Mouse (Mus musculus) myocyte (in vitro differentiated cells): ENCODE results near the gene Cdc42bpa.

Experiments
- CEBPB ChIP-seq: IDR thresholded peaks from 2 replicates; pipeline ENCODE4 v1.6.1; 2011; ENCODE audit warnings: mild to moderate bottlenecking, moderate library complexity; ENCODE audit not compliant: poor library complexity, insufficient read depth, severe bottlenecking
- E2F4 ChIP-seq: IDR thresholded peaks from one replicate; pipeline ENCODE4 v1.6.1; 2011; ENCODE audit warnings: mild to moderate bottlenecking, control low read depth, moderate library complexity; ENCODE audit not compliant: insufficient read depth
- MAX ChIP-seq: IDR thresholded peaks from one replicate; pipeline ENCODE4 v1.6.1; 2011; ENCODE audit warnings: low read depth, mild to moderate bottlenecking, control low read depth
- MYOD1 ChIP-seq, 3 experiments: IDR thresholded peaks; one replicate each; pipeline ENCODE4 v1.6.1; 2011; ENCODE audit warnings: control low read depth in 2 of 3, low read depth in 2 of 3, mild to moderate bottlenecking in 2 of 3, moderate library complexity in 1 of 3; ENCODE audit not compliant: insufficient read length in 2 of 3, control insufficient read depth in 1 of 3
- MYOG ChIP-seq, 3 experiments: IDR thresholded peaks; one replicate each; pipeline ENCODE4 v1.6.1; 2011; ENCODE audit warnings: control low read depth in 2 of 3, low read depth in 2 of 3, mild to moderate bottlenecking in 2 of 3; ENCODE audit not compliant: insufficient read length in 2 of 3, control insufficient read depth in 1 of 3, insufficient read depth in 1 of 3
- POLR2A ChIP-seq: IDR thresholded peaks from one replicate; pipeline ENCODE4 v1.6.1; 2011; ENCODE audit warnings: low read depth, mild to moderate bottlenecking, control low read depth, moderate library complexity; ENCODE audit not compliant: insufficient read length
- POLR2AphosphoS2 ChIP-seq: IDR thresholded peaks from one replicate; pipeline ENCODE4 v1.6.1; 2011; ENCODE audit warnings: low read depth, control low read depth; ENCODE audit not compliant: insufficient read length
- SRF ChIP-seq: IDR thresholded peaks from one replicate; pipeline ENCODE4 v1.6.1; 2011; ENCODE audit warnings: low read depth; ENCODE audit not compliant: control insufficient read depth, insufficient read length
- TCF12 ChIP-seq: IDR thresholded peaks from one replicate; pipeline ENCODE4 v1.6.1; 2011; ENCODE audit warnings: mild to moderate bottlenecking, control low read depth; ENCODE audit not compliant: poor library complexity, insufficient read depth, severe bottlenecking
- TCF3 ChIP-seq: IDR thresholded peaks from one replicate; pipeline ENCODE4 v1.6.1; 2011; ENCODE audit warnings: low read depth, control low read depth; ENCODE audit not compliant: insufficient read length
- USF1 ChIP-seq: IDR thresholded peaks from one replicate; pipeline ENCODE4 v1.6.1; 2011; ENCODE audit warnings: low read depth, mild to moderate bottlenecking, control low read depth, moderate library complexity

DNA sequence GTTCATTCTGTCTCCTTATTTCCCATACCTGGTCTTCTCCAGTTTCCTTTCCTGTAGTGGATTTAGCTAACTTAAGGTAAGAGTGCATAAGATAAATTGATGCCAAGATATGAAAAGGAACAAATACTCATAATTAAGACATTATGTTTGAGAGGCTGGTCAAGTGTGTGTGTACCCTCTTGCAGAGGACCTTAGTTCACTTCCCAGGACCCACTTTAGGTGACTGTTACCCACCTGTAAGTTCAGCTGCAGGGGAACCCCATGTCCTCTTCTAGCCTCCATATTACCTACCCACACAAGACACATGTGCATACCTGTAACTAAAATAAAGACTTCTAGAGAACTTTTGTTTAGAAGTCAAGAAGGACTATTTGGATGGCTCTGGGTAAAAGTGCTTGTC lies 84.9 kb downstream of the Cdc42bpa start:
- TF ChIP-seq MYOD1 (IDR thresholded peaks at IDR 0.05; ENCODE audit: control insufficient read depth in 1 of 3, insufficient read length in 2 of 3, low read depth in 2 of 3) (no peak), POLR2A (no peak), TCF12 (no peak), POLR2AphosphoS2 (no peak), MYOG (IDR thresholded peaks at IDR 0.05; ENCODE audit: control insufficient read depth in 1 of 3, insufficient read depth in 1 of 3, insufficient read length in 2 of 3, low read depth in 2 of 3) (no peak), CEBPB (no peak), USF1 (no peak), MAX (no peak), TCF3 (no peak), SRF (no peak), E2F4 (no peak)
